Mouse (Mus musculus) mesoderm, embryonic 11.5 days (tissue): ENCODE data around the gene Gm10409.
"Not testable (repeated sequence)": the region's sequence is repeated elsewhere in the genome, so short reads cannot be mapped to it uniquely, and the experiment has no call there.

ENCODE experiments used
- DNase-seq: peaks from one replicate; pipeline ENCODE4 v3.0.0-alpha.2; 2012; ENCODE audit warnings: low read depth, low spot score

Gm10409 gene

GRCm38 (mm10) chr14:3412314-3412713 lies at the start of gene Gm10409:
Gene Gm10409, plus strand, starts transcription at chr14:3412614.
- not testable (repeated sequence) for DNase-seq

- DNase-seq, result not testable (repeated sequence)
Observed at GRCm38 (mm10) chr14:3394793-3395192, 17.6 kb upstream of the Gm10409 start, which contains the start of gene Gm10413. Gene Gm10413, plus strand, starts transcription at chr14:3395093.

GRCm38 (mm10) chr14:3427803-3428202 lies 15.4 kb downstream of the Gm10409 start, which contains the start of gene Gm3005:
Gene Gm3005, plus strand, starts transcription at chr14:3428103.
- not testable (repeated sequence) for DNase-seq

- DNase-seq, result not testable (repeated sequence)
Observed at GRCm38 (mm10) chr14:3449079-3449478, 36.7 kb downstream of the Gm10409 start, which contains the start of gene Gm10408. Gene Gm10408, plus strand, starts transcription at chr14:3449379.
